Mouse (Mus musculus): ENCODE data around the gene Hyal4.

The Hyal4 gene

DNA sequence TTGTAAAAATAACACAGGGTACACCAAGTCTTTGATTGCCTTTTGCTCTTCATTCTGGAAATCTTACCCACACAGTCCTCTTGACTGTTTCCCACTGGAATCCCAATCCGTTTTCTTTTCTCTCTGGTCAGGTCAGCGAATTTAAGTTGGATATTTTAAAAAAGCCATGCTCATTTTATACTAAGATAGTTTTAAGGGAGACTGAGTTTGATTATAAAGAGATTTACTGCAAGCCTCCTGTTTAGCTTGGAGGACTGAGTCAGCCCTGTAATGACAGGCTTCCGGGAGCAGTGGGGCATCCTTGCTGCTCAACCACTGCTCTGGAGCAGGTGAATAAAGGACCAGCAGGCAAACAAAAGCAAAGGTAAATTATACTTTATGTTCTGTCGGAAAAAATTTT, at the start of gene Hyal4:
Gene Hyal4 (plus strand): TSS at position 301 of the 400 bp plus-strand sequence.
- DNase-seq (ENCODE audit: low spot score): no peak

- DNase-seq (ENCODE audit: low spot score): no peak
Measured at GRCm38 (mm10) chr6:24707090-24707489, 41.0 kb upstream of the Hyal4 start.

GRCm38 (mm10) chr6:24707499-24707898, 40.6 kb upstream of the Hyal4 start:
- no peak for DNase-seq (ENCODE audit: low spot score)

DNA sequence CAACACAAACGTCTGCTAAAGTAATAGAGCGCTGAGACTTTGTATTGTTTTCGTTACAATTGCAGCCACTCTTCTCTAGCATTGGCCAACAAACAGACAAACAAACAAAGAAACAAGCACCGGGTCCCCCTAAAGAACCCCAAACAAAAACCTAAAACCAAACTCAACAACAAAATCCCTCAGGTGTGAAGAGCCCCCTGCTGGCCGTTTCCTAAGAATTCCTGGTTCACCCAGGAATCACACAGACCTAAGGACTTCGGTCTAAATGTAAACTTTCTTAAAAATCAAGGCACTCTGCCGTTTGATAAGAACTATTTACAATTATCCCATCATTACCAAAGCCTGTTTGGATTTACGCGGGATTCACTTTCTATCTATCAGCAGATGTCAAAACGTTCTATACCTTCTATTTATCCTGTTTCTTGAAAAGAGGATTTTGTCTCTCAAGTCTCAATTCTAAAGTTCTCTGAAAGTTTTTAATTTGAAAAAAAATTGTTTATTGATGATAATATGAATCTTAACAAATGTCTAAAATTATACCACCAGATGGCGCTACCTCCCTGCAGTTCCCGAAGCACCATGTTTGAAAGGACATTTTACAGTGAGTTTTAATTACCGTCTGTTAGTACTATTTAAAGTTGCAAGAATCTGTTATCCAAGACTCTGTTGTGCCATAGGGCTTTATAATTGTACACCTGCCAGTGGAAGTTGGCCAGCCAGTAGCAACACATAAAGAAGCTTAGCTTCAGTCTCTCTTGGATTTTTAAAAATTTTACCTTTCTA, 26.6 kb upstream of the Hyal4 start:
- DNase-seq (ENCODE audit: low spot score): peak; percentile 65

DNA sequence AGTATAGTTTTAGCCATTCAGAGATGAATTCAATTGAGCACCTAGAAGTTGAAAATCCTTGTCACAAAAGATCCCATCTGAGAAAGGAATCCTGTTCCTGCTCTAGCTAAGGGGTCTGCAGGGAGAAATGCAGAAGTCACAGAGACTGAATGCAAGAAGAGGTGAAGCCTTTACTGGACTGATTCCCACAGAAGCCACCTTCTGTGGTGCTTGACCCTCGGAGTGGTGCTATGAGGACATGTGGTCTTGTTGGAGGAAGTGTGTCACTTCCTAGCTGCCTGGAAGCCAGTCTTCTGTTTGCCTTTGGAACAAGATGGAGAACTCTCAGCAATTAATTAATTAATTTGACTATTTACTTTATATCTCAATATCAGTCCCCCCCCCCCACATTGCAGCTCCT, 20.0 kb upstream of the Hyal4 start:
- no peak for DNase-seq (ENCODE audit: low spot score)

DNA sequence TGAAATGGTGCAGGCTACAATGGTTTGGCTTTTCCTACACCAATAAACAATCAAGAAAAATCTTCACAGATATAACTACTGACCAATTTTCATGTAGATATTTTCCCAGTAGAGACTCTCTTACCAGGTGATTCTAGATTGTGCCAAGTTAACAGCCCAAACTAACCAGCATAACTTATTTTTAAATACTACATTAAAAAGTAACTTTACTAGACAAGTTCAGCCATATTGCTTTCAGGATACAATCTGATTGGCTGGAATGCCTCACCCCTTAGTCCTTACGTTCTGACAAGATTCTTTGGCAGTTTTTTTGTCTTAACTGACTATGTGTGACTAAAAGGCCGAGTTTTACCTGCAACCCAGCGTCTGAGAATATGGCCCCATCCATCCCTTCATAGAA, 15.2 kb upstream of the Hyal4 start, which contains the start of gene Hyal6:
Gene Hyal6 (plus strand): TSS at position 301 of the 400 bp plus-strand sequence.
- DNase-seq (ENCODE audit: low spot score): no peak

GRCm38 (mm10) chr6:24734565-24734964, 13.6 kb upstream of the Hyal4 start:
- DNase-seq (ENCODE audit: low spot score): no peak

DNA sequence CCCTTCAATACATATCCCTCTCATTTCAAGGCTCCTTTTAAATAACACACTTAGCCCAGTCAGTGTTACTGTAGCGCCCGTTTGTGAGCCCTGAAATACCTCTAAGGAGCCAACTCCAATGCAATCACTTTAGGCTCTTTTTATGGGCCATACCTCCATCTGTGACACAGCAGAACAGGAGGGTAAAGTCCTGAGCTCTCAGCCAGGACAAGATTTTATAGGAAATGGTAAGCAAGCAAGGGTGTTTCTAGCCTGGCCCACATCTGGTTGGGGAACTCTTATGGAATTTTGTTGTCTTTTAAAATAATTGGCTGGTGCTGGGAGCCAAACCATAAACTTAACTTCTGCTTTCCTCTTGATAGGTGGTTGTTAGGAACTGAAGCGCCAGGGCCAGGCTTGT, 11.2 kb downstream of the Hyal4 start:
- no peak for DNase-seq (ENCODE audit: low spot score)

DNA sequence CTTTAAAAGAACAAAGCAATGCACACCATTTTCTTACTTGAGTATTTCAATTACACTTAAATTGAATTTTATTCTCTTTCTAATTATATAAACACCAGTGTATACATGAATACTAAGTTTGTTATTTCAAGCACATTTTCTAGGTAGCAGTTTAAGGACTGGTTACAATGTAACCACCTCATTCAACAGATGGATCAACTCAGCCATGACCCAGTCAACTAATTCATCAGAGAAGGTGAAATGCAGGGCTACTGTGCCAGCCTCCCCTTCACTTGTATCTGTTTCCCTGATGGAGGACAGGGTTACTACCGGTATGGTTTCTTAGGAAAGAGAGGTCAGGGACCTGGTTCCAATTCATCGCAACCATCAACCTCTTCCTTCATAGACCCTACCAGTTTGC, 18.1 kb downstream of the Hyal4 start:
- no peak for DNase-seq (ENCODE audit: low spot score)

- DNase-seq (ENCODE audit: low spot score): no peak
Measured at GRCm38 (mm10) chr6:24779182-24779581, 31.1 kb downstream of the Hyal4 start.

DNA sequence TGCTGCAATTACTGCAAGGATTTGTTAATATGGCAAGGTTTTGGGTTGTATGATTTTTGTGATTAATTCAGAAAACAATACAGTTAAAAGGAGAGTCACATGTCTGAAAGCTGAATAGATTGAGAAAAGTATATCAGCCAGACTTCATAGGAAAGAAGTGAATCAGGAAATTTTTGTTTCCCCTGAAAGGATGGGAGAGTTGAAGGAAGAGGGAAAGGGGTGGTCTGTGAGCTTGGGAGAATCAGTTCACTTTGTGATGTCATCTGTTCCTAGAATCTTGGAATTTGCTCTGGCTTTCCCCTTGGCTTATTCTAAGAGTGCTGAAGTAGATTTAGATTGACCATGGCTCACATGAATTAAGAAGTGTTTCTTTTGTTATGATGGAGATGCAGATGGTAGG, 42.8 kb downstream of the Hyal4 start, which contains the start of gene Spam1:
Gene Spam1 (plus strand): TSS at position 301 of the 400 bp plus-strand sequence.
- DNase-seq (ENCODE audit: low spot score): no peak

Measured in embryo, embryonic 10.5 days (tissue).